Comparison of ENCODE assay signal across 30 mouse cellular contexts in the genomic region with DNA sequence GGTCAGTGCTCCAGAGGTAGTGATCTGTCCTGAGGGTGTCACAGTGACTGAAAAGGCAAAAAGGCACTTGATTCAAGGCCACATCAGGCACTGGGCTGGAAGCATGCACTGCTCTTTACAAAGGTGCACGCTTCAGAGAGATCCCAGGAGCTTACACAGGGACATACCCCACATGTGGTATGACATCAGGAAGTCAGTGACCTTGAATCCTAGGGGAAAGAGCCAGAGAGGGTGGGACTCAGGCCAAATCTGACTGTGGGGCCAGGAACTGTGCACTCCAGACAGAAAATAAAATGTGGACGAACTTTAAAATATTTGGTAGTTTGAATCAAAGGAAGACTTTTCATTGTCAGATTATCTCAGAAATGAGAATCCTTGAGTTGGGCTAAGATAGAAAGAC. TPM values are rescaled to one million over a fixed set of nuclear protein-coding genes. Genes with fewer than 3 reads are reported as not detected.
DNase-seq lines count a peak whose midpoint lies in the region; ATAC-seq and TF ChIP-seq lines count a peak whose summit lies in the region.
"Had no signal": no experiment of that assay in that cellular context is flagged by ENCODE, and none has a peak within 500 bp of the region (broad histone marks: within the 10 kb centered on the region; RNA-seq: fewer than 3 reads in every experiment).

No protein-coding gene starts in this region.

- H3K9me3 ChIP-seq in liver, postnatal 0 days (ENCODE audit: low read length) = no peaks in the 10 kb centered on the region
- H3K9me3 ChIP-seq in midbrain, embryonic 11.5 days (ENCODE audit: control insufficient read depth, low read length) = no peaks in the 10 kb centered on the region
- H3K9me3 ChIP-seq: forebrain, embryonic 10.5 days; forebrain, embryonic 13.5 days; heart, embryonic 15.5 days; hindbrain, embryonic 10.5 days; hindbrain, embryonic 13.5 days; intestine, embryonic 15.5 days had no signal

- no peak for TF ChIP-seq CTCF in liver, adult 2 months (IDR thresholded peaks at IDR 0.05; ENCODE audit: low read depth, low read length)
- TF ChIP-seq CTCF in liver, postnatal 0 days (IDR thresholded peaks at IDR 0.05; ENCODE audit: low read depth) = no peak

- TF ChIP-seq POLR2A in liver, adult 2 months (IDR thresholded peaks at IDR 0.05; ENCODE audit: extremely low read depth, insufficient read depth, low read length) = no peak

- H3K9ac ChIP-seq in liver, adult 2 months (ENCODE audit: low read depth, low read length) = no peak overlapping the region
- no peak overlapping the region for H3K9ac ChIP-seq in liver, postnatal 0 days (replicated peaks)
- no peak overlapping the region for H3K9ac ChIP-seq in midbrain, embryonic 11.5 days (ENCODE audit: low read length)
- H3K9ac ChIP-seq: forebrain, embryonic 13.5 days; heart, embryonic 15.5 days; hindbrain, embryonic 13.5 days; intestine, embryonic 15.5 days had no signal

- H3K4me2 ChIP-seq in liver, postnatal 0 days (ENCODE audit: low read depth, low read length) = no peak overlapping the region
- no peak overlapping the region for H3K4me2 ChIP-seq in midbrain, embryonic 11.5 days
- H3K4me2 ChIP-seq: forebrain, embryonic 13.5 days; heart, embryonic 11.5 days; heart, embryonic 15.5 days; hindbrain, embryonic 13.5 days; intestine, embryonic 15.5 days had no signal

- DNase-seq in adrenal gland, postnatal 10 days = peak; percentile 55
- no peak for DNase-seq in adrenal gland, adult 8-10 months
- DNase-seq in liver, adult 2 months (ENCODE audit: extremely low read depth, low read depth, low spot score) = peak; percentile 34
- no peak for DNase-seq in liver, postnatal 0 days
- DNase-seq in adrenal gland, postnatal 36 days = peak; percentile 68 to 74
- DNase-seq in midbrain, embryonic 11.5 days (ENCODE audit: low spot score, missing footprints) = no peak
- DNase-seq: cerebellum, adult 11 months; cerebellum, adult 2 months; cerebellum, adult 9-11 months; cerebellum, postnatal 25 days; gastrocnemius, postnatal 10 days; gastrocnemius, postnatal 36 days; heart, adult 2 months; heart, postnatal 10 days; heart, postnatal 36 days; kidney, adult 11 months had no signal

- no peak overlapping the region for H3K27ac ChIP-seq in liver, adult 2 months (replicated peaks; ENCODE audit: insufficient read depth, low read depth, low read length)
- H3K27ac ChIP-seq in liver, postnatal 0 days (ENCODE audit: low read depth) = no peak overlapping the region
- no peak overlapping the region for H3K27ac ChIP-seq in midbrain, embryonic 11.5 days (ENCODE audit: low read depth, low read length)
- H3K27ac ChIP-seq: forebrain, embryonic 10.5 days; forebrain, embryonic 13.5 days; heart, adult 2 months; heart, embryonic 15.5 days; hindbrain, embryonic 10.5 days; hindbrain, embryonic 13.5 days; intestine, embryonic 15.5 days had no signal

- no peaks in the 10 kb centered on the region for H3K27me3 ChIP-seq in liver, adult 2 months (ENCODE audit: control insufficient read depth, insufficient read depth, low read length)
- H3K27me3 ChIP-seq in liver, postnatal 0 days (ENCODE audit: insufficient read depth, low read length) = no peaks in the 10 kb centered on the region
- H3K27me3 ChIP-seq in midbrain, embryonic 11.5 days (ENCODE audit: control insufficient read depth, insufficient read depth, low read length) = no peaks in the 10 kb centered on the region
- H3K27me3 ChIP-seq: forebrain, embryonic 13.5 days; heart, embryonic 15.5 days; hindbrain, embryonic 13.5 days; intestine, embryonic 15.5 days had no signal

- H3K4me1 ChIP-seq in liver, adult 2 months (ENCODE audit: control insufficient read depth, insufficient read depth, low read length) = no peaks in the 10 kb centered on the region
- H3K4me1 ChIP-seq in liver, postnatal 0 days (ENCODE audit: insufficient read depth) = no peaks in the 10 kb centered on the region
- H3K4me1 ChIP-seq in midbrain, embryonic 11.5 days (ENCODE audit: control insufficient read depth, insufficient read depth, low read length) = no peaks in the 10 kb centered on the region
- H3K4me1 ChIP-seq: forebrain, embryonic 10.5 days; forebrain, embryonic 13.5 days; heart, embryonic 15.5 days; hindbrain, embryonic 10.5 days; hindbrain, embryonic 13.5 days; intestine, embryonic 15.5 days had no signal

- no peak for TF ChIP-seq EP300 in liver, postnatal 0 days (IDR thresholded peaks at IDR 0.05; ENCODE audit: low read depth)

- H3K36me3 ChIP-seq in liver, adult 2 months (ENCODE audit: control insufficient read depth, insufficient read depth, low read length) = peaks cover 43% of the 10 kb centered on the region
- H3K36me3 ChIP-seq in liver, postnatal 0 days (replicated peaks; ENCODE audit: insufficient read depth, low read length) = peaks cover 66% of the 10 kb centered on the region
- H3K36me3 ChIP-seq in midbrain, embryonic 11.5 days (ENCODE audit: control insufficient read depth, insufficient read depth, low read length) = peaks cover 40% of the 10 kb centered on the region

- no peak overlapping the region for H3K4me3 ChIP-seq in liver, adult 2 months (ENCODE audit: insufficient read depth, low read depth, low read length)
- no peak overlapping the region for H3K4me3 ChIP-seq in liver, postnatal 0 days (ENCODE audit: low read depth, low read length)
- H3K4me3 ChIP-seq in midbrain, embryonic 11.5 days (ENCODE audit: low read depth, low read length) = no peak overlapping the region
- H3K4me3 ChIP-seq: forebrain, embryonic 10.5 days; forebrain, embryonic 13.5 days; heart, adult 2 months; heart, embryonic 15.5 days; hindbrain, embryonic 10.5 days; hindbrain, embryonic 13.5 days; intestine, embryonic 15.5 days had no signal

- no peaks in the 10 kb centered on the region for H3K79me2 ChIP-seq in liver, adult 2 months (ENCODE audit: control insufficient read depth, insufficient read depth, low read length)

- 60% methylated on average over 2 of the region's 2 CpGs for WGBS in liver, adult 2 months
- WGBS in liver, postnatal 0 days (ENCODE audit: insufficient replicate concordance) = 72% methylated on average over 2 of the region's 2 CpGs
- WGBS in midbrain, embryonic 11.5 days = 95% methylated on average over 2 of the region's 2 CpGs

- ATAC-seq in liver, postnatal 0 days = no peak
- no peak for ATAC-seq in midbrain, embryonic 11.5 days (ENCODE audit: low FRiP score)
- ATAC-seq: CD4-positive, CD25-positive, alpha-beta regulatory T cell, adult 4 months; forebrain, embryonic 13.5 days; forebrain, embryonic 16.5 days; hindbrain, embryonic 16.5 days; intestine, embryonic 15.5 days had no signal

RNA-seq across cellular contexts. Expression of gene Deaf1, which starts 13.1 kb away (rescaled TPM):
- total RNA-seq in adrenal gland, postnatal 10 days (2021) = 10 to 100 TPM; 39.9 to 59.2 TPM
- 10 to 100 TPM; 27.1 to 47.4 (median 36.7) TPM for total RNA-seq in adrenal gland, adult 8-10 months (2022)
- 3.1 and 5.8 TPM in 2 replicates for total RNA-seq in liver, adult 2 months (2014; rRNA removed)
- polyA plus RNA-seq in liver, adult 2 months (2012; rRNA removed) = 6.9 and 7.8 TPM in 2 replicates
- polyA plus RNA-seq in liver, postnatal 0 days (2015; fragmentation: Nextera tagmentation; extraction: Ambion mirVana) = 10.7 and 11.9 TPM in 2 replicates
- total RNA-seq in adrenal gland, postnatal 36 days (2021) = 10 to 100 TPM; 25.8 to 37.5 TPM
- polyA plus RNA-seq in midbrain, embryonic 11.5 days (2014; fragmentation: Nextera tagmentation; extraction: Ambion mirVana) = 61.6 and 66.9 TPM in 2 replicates

RNA-seq across cellular contexts. Expression of gene Tmem80, which starts 13.1 kb away (rescaled TPM):
- total RNA-seq in adrenal gland, postnatal 10 days (2021) = 10 to 100 TPM; 22.1 to 31.6 TPM
- total RNA-seq in adrenal gland, adult 8-10 months (2022) = 10 to 100 TPM; 31.4 to 46.6 (median 34.8) TPM
- total RNA-seq in liver, adult 2 months (2014; rRNA removed) = 8.9 and 10.3 TPM in 2 replicates
- polyA plus RNA-seq in liver, adult 2 months (2012; rRNA removed) = 14.3 and 20.9 TPM in 2 replicates
- polyA plus RNA-seq in liver, postnatal 0 days (2015; fragmentation: Nextera tagmentation; extraction: Ambion mirVana) = 9.2 and 11.9 TPM in 2 replicates
- 10 to 100 TPM; 23.9 to 27.1 TPM for total RNA-seq in adrenal gland, postnatal 36 days (2021)
- polyA plus RNA-seq in midbrain, embryonic 11.5 days (2014; fragmentation: Nextera tagmentation; extraction: Ambion mirVana) = 31.4 and 34.4 TPM in 2 replicates

RNA-seq across cellular contexts. Expression of gene Drd4, which starts 22.6 kb away (rescaled TPM):
- under 1 TPM in 1 of 2 experiments, not detected in 1; 0.36 TPM for total RNA-seq in adrenal gland, postnatal 10 days (2021)
- total RNA-seq in adrenal gland, adult 8-10 months (2022) = 1 to 10 TPM in 1 of 4 experiments, under 1 TPM in 1, not detected in 2; 0.40 to 1.3 TPM
- total RNA-seq in liver, adult 2 months (2014; rRNA removed) = not detected in 2 replicates
- not detected in 2 replicates for polyA plus RNA-seq in liver, adult 2 months (2012; rRNA removed)
- polyA plus RNA-seq in liver, postnatal 0 days (2015; fragmentation: Nextera tagmentation; extraction: Ambion mirVana) = not detected in 2 replicates
- total RNA-seq in adrenal gland, postnatal 36 days (2021) = under 1 TPM in 1 of 2 experiments, not detected in 1; 0.56 TPM
- 0.14 and 0.17 TPM in 2 replicates for polyA plus RNA-seq in midbrain, embryonic 11.5 days (2014; fragmentation: Nextera tagmentation; extraction: Ambion mirVana)
- total RNA-seq: common myeloid progenitor, adult 5-6 weeks; gastrocnemius, adult 18-20 months; gastrocnemius, postnatal 36 days; granulocyte monocyte progenitor cell, adult 5-6 weeks; heart, adult 2 months; heart, postnatal 10 days; heart, postnatal 36 days; MEL had no signal
- polyA plus RNA-seq: CD4-positive, CD25-positive, alpha-beta regulatory T cell, adult 4 months had no signal

RNA-seq across cellular contexts. Expression of gene Eps8l2, which starts 24.3 kb away (rescaled TPM):
- total RNA-seq in adrenal gland, postnatal 10 days (2021) = 1 to 10 TPM; 4.6 to 7.1 TPM
- 1 to 10 TPM; 2.0 to 2.9 (median 2.3) TPM for total RNA-seq in adrenal gland, adult 8-10 months (2022)
- 17.4 and 38.5 TPM in 2 replicates for total RNA-seq in liver, adult 2 months (2014; rRNA removed)
- 80.9 and 117 TPM in 2 replicates for polyA plus RNA-seq in liver, adult 2 months (2012; rRNA removed)
- 22.2 and 25.4 TPM in 2 replicates for polyA plus RNA-seq in liver, postnatal 0 days (2015; fragmentation: Nextera tagmentation; extraction: Ambion mirVana)
- 1 to 10 TPM; 1.8 to 3.2 TPM for total RNA-seq in adrenal gland, postnatal 36 days (2021)
- 0.97 and 1.3 TPM in 2 replicates for polyA plus RNA-seq in midbrain, embryonic 11.5 days (2014; fragmentation: Nextera tagmentation; extraction: Ambion mirVana)
- total RNA-seq: granulocyte monocyte progenitor cell, adult 5-6 weeks; MEL had no signal
- polyA plus RNA-seq: CD4-positive, CD25-positive, alpha-beta regulatory T cell, adult 4 months had no signal

RNA-seq across cellular contexts. Expression of gene Sct, which starts 35.5 kb away (rescaled TPM):
- 1 to 10 TPM; 2.8 to 3.2 TPM for total RNA-seq in adrenal gland, postnatal 10 days (2021)
- total RNA-seq in adrenal gland, adult 8-10 months (2022) = under 1 TPM in 1 of 4 experiments, not detected in 3; 0.67 TPM
- not detected in 2 replicates for total RNA-seq in liver, adult 2 months (2014; rRNA removed)
- polyA plus RNA-seq in liver, adult 2 months (2012; rRNA removed) = not detected in 2 replicates
- not detected in 2 replicates for polyA plus RNA-seq in liver, postnatal 0 days (2015; fragmentation: Nextera tagmentation; extraction: Ambion mirVana)
- total RNA-seq in adrenal gland, postnatal 36 days (2021) = 1 to 10 TPM in 1 of 2 experiments, under 1 TPM in 1; 0.63 to 1.2 TPM
- polyA plus RNA-seq in midbrain, embryonic 11.5 days (2014; fragmentation: Nextera tagmentation; extraction: Ambion mirVana) = 1.1 TPM in 2 replicates
- total RNA-seq: common myeloid progenitor, adult 5-6 weeks; gastrocnemius, adult 18-20 months; gastrocnemius, postnatal 36 days; granulocyte monocyte progenitor cell, adult 5-6 weeks; heart, adult 2 months; heart, postnatal 36 days; MEL had no signal
- polyA plus RNA-seq: CD4-positive, CD25-positive, alpha-beta regulatory T cell, adult 4 months; heart, adult 2 months had no signal

Comparison
In these comparisons a context has a peak if more than half of its experiments do, and no peak if none do; other contexts are left out.
1. DNase-seq: peak in adrenal gland, postnatal 10 days (single experiment), liver, adult 2 months (single experiment) and adrenal gland, postnatal 36 days (2 of 2); none in adrenal gland, adult 8-10 months (single experiment), liver, postnatal 0 days (single experiment) and midbrain, embryonic 11.5 days (single experiment).